In genomic region chr10:118619601-118620000, GRCm38 (mm10) we compare ENCODE assay signal across 15 mouse cellular contexts.
"Had no signal": no experiment of that assay in that cellular context is flagged by ENCODE, and none has a peak within 500 bp of the region (broad histone marks: within the 10 kb centered on the region; RNA-seq: fewer than 3 reads in every experiment).

No protein-coding gene starts in this region.

- DNase-seq: heart, postnatal 10 days; heart, postnatal 14 days; heart, postnatal 36 days; kidney, adult 11 months; kidney, adult 18-20 months; kidney, adult 2 months; kidney, adult 8-10 months; kidney, adult 9 months; kidney, postnatal 10 days; kidney, postnatal 14 days; kidney, postnatal 25 days; kidney, postnatal 36 days; kidney, postnatal 4 days; layer of hippocampus, adult 9-11 months; layer of hippocampus, postnatal 36 days had no signal
